Mouse (Mus musculus): ENCODE data around the gene Ppp2r5b.

DNA sequence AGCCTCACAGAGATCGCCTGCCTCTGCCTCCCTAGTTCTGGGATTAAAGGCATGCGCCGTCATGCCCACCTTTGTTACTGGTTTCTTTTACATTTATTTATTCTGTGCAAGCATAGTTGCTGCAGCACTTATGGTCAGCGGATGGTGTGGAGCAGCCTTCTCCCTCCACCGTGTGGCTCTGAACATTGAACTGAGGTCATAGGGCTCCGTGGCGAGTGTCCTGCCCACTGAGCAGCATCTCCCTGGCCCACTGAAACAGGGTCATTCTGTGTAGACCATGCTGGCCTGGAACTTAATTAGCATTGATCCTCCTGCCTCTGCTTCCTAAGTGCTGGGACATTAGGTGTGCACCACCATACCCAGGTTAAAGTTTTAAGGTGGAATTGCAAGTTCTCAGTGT is 44.9 kb upstream of the Ppp2r5b start:
- TF ChIP-seq CTCF (IDR thresholded peaks at IDR 0.05; ENCODE audit: low read depth), result no peak
- no peak for TF ChIP-seq EP300 (IDR thresholded peaks at IDR 0.05; ENCODE audit: low read depth)
